Mouse (Mus musculus) ovary, adult 18-20 months (tissue): ENCODE measurements at regions not wholly inside any gene's neighbourhood (a gene's known extent, or its start where the extent isn't known, plus 50 kb on each side); places are given as distances from the start of the nearest gene placed in this dataset.
"Not testable (repeated sequence)": the region's sequence is repeated elsewhere in the genome, so short reads cannot be mapped to it uniquely, and the experiment has no call there.

Source experiments
- DNase-seq: peaks from one replicate; pipeline ENCODE4 v3.0.0; 2022; ENCODE audit warnings: low spot score, mixed read lengths

DNA sequence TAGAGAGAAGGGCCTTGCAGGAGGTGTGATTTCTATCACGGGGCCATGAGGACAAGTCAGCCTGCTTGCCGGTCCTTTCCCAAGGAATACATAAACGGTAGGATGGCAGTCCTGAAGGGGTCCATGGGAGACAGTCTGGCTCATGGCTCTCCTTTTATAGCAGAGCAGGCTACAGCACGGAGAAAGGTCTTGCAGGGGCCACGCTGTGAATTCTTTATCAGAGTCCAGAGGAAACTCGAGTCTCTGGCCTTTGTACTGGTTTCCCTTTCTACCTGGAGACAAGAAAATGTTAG, 1984.0 kb downstream of the 4930444P10Rik start:
- DNase-seq = no peak

DNA sequence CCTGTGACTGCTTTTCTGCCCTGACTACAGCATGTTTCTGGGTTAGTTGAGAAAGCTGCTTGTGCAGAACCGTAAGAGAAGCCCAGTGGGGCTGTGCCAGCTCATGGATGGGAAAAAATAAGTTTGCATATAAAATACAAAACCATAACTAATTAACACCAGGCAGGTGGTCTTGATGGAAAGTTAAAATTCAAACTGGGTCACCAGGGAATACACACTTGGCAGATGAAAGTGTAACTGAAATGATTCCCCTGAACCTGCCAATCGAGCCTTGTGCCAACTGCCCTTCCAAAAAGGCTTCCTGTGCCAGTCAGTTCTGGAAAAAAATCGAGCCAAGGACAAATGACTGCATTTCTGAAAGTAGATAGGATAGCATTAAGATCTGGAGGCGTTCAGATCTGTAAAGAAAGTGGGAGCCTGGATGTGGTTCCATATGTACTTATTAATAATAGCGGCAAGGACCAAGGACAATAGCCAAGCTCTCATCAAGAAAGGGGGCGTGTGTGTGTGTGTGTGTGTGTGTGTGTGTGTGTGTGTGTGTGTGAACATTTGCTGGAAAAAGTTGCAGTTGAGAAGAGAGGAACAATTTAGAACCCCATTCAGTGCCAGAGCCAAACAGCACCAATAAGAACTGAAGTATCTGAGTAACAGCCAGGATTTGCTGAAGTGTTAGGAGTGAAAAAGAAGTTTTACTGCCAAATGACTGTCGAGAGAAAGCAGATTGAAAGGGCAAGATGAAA, 1984.5 kb downstream of the 4930444P10Rik start:
- DNase-seq = no peak

DNA sequence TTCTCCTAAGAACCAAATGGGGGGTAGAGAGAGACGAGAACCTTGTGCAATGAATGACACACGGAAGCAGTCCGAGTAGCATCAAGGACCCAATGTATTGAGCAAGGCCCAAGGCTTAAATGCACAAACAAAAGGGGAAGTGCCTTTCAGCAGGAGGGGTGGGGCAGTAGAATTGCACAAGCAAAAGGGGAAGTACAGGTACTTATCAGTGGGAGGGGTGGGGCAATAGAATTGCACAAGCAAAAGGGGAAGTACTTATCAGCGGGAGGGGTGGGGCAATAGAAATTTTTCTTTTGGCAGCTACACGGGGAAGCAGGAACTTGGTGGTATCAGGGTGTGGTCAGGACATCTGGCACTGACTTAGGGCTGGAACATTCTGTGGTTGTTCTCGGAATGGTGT, 1987.6 kb downstream of the 4930444P10Rik start:
- DNase-seq = not testable (repeated sequence)

DNA sequence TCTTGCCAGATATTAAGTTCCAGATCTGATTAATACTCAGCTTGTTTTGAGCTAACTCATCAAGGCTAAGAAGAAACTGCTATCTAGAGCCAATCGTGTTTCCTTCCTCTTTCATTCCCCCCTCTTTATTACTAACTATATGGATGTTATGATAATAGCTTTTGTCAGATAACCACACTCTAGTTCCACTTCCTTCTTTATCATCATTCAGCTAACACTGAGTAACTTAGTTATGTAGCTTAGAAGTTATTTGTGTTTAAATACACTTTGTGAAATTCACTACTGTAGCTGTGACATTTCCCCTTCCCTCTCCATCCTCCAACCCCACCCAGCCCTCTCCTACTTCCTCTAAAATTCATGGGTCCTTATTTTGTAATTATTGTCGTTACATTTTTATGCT, 1988.6 kb downstream of the 4930444P10Rik start:
- DNase-seq = no peak

DNA sequence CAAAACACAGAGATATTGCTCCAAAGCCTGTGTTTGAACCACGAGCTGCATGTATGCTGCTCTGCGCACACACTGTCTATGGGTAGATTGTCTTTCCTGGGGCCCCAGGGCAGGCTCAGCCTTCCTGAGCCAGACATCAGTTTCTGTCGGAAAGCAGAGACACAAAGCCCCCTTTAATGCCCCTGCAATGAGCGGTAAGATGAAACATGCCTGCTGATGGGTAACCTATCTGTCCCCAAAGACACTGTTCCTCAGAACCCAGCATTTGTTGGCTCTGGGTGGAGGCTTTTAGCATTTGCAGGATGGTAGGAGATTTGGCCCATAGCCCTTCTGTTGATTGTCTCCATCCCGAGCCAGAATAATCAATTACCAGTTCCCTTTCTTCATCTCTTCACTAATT, 1994.1 kb downstream of the 4930444P10Rik start:
- no peak for DNase-seq

DNA sequence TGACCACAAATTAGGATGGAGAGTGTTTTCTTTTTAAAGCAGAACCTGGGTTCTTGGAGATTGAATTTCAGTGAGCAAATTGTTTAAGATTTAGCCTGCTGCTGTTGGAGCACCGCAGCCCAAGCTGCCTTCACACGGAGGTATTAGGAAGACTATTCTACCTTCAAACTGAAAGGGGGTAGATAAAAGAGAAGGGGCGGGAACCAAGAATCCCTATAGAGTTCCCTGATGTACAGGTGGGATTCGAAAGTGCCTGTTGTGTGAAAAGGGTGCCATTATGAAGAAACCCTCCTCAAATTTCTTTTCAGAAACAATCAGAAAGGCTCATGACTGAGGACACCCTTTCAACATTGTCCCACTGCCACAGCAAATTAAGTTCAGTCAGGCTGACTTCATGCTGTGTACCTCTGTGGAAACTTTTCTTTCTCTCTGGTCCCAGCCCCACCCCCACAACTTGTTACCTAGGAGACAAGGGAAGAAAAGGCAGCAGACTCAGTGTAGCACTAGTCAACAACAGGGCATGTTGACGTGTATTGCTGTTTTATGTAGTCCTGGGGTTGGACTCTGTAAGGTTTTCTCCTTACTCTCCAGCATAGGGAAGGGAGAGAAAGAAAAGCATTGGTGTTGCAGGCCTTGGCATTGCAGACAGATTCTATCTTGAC, 1995.4 kb downstream of the 4930444P10Rik start:
- no peak for DNase-seq

DNA sequence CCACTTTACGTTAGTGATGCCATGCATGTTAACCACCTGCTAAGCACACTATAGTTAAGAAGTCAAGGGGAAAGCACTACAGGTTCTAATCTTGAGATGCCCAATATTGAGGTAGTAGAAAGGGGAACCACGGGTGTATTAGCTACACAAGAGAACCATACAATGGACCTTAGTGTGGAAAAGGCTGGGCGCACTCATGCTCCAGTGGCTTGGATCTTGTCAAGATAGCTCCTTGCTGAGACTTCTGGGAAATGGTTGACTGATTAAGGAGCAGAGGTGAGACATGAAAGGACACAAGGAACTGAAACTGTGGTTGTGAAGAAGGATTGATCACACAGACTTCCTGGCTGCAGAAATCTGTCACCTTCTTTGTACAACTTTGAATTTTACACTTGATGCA, 2028.3 kb downstream of the 4930444P10Rik start:
- no peak for DNase-seq

DNA sequence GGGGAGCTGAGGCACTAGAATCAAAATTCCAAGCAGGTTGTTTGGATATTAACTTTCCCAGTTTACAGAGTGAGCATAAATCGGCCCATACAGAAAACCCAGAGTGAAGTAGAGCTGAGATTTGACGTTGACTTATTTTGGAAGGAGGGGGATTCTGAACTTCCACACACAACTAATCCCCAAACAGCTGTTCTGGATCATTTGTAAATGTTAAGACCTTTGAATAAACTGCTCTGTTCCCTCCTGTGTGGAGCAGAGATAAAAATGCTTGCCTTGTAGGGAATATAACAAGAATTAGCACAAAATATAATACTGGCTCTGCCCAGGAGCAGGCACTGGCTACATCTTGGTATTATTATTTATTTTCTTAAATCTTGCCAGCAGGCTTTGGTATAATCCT, 2057.0 kb downstream of the 4930444P10Rik start:
- DNase-seq = no peak

DNA sequence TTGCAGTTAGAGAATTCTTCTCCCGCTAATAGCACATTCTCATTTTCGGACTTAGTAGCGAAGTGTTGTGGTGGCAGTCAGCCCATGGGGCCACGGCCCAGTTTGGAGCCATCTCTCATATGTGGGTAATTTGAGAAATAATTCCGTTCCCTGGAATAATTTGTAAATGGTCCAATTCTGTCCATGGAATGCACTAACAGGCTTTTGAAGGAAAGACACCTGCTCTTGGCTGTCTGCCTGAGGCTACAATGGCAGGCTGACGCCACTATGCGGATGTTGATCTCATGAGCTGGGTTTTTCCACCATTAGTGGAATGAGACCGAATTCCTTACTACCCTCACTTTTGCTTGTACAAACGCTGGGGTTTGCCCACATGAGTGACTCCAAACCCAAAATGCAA, 2081.6 kb downstream of the 4930444P10Rik start:
- DNase-seq = no peak

DNA sequence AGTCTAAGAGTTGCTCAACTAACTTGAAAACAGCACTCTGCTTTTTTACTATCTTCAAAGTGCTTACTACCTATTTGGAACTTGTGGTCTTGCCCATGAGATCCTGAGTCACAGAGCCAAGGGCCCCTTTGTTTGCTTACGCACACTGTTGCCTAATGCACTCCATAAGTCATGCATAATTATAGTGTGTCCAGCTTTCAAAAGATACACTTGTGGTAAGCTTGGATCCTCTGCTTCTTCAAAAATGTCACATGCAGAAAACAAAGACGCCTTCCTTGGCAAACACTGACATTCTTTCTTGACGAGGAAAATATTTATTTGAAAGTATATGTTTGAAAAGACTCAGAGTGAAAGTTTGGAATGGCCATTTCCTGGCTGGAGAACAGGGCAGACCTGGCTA, 2082.3 kb downstream of the 4930444P10Rik start:
- DNase-seq = no peak

DNA sequence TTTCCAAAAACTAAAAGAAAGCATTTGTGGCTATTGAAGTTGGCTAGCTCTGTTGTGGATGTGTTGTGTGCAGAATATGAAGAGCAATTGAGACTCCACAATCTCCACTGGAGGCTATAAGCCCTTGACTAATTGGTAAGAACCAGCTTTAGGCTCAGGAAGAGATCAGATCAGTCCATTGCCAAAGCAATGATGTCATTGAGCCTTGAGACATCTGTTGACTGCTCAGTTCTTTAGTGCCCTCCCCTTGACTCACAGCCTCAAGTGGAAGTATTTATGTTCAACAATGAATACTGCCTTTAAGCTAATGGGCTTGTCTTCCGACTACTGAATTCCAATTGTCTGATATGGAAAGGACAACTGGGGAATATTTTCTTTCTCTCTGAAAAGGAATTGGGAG, 2090.6 kb downstream of the 4930444P10Rik start:
- DNase-seq = no peak

DNA sequence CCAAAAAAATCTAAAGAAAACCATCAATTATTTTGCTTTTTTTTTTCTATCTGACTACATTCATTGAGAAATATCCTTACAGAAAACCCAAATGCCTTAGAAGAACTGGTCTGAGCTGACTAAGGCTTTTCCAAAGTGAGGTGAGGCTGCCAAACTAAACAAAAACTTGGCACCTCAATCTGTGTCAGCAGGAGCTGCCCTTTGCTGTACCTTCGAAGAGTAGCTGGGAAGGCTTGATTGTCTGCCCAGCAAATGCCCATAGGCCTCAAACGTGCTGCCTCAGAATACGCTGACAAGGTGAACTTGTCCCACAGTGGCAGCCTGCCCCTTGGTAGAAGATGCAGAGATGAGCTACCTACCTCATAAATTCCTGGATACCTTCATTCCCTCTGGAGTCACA, 2091.7 kb downstream of the 4930444P10Rik start:
- DNase-seq = no peak

DNA sequence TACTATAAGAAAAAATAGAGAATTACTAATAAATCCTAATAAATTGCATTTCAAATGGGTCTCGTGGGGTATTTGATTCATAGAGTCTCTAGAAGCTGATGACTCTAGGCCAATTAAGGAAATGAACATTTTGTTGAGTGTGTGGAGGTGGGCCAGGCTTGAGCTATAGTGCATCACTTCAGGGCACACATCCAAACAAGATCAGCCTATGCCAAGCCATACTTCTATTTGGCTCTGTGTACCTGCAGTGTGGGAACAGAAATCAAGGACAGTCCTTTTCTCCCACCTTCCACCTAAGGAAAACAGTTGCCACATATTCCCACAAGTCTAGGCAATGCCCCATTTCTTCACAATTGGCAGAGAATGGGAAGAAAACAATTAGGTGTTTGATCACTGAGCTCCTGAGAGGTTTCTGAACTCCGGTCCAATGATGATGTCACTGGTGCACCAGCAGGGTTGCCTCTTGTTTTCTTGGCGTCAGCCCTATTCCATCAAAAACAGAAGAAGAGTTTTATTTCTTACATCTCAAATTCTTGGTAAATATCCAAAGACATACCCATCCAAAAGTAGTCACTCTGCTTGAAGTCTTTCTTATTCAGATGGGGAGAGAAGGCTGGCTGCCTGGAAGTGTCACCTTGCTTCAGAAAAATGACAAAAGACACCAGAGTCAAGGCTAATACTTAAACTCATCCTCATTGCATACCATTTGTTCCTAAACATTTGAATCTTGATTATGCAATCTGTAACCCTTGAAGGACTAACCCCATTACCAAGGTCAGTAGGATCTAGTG, 2092.3 kb downstream of the 4930444P10Rik start:
- DNase-seq = no peak

DNA sequence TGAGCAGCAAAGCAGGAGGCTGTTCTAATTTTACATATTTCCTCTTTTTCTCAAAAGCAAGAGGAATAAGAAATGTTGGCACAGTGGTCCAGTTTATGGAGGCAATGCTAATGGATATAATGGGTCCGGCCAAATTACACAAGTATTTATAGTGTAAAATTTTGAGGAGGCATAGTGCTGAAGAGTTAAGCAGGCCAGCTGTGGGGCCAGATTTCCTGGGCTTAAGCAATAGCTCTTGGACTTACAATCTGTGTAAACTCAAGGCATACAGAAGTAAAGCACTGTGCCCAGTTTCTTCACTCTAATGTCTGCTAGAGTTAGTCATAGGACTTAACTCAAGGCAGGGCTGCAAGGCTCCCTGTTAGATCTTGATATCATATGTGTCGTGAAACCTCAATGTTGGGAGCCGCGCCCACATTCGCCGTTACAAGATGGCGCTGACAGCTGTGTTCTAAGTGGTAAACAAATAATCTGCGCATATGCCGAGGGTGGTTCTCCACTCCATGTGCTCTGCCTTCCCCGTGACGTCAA, 2094.9 kb downstream of the 4930444P10Rik start:
- no peak for DNase-seq

DNA sequence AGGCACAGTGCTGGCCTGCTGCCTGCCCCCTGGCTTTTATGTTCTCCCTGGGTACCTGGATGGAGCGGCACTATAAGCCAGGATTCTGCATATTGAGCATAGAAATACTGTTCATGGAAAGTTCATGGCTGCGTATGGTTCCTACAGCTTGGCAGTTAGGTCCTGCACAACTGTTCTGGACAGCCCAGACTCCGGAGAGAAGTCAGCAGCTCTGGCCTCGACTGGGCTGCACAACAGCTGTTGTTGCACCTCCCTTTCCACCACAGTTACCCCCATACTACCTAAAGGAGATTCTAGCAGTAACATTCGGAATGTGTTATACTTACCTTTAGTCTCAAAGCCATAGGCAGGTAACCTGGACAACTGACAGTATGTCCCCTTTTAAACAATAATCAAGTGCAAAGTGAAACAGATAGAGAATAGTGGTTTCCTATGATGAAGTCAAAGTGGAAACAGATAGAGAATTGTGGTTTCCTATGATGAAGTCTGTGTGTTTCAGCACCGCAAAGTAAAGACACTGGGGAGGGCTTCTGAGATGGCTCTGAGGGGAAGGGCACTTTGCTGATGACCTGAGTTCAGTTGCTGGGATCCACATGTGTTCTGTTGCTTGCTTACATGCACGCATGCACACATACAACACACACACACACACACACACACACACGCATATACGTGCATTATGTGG, 2099.2 kb downstream of the 4930444P10Rik start:
- DNase-seq = no peak

DNA sequence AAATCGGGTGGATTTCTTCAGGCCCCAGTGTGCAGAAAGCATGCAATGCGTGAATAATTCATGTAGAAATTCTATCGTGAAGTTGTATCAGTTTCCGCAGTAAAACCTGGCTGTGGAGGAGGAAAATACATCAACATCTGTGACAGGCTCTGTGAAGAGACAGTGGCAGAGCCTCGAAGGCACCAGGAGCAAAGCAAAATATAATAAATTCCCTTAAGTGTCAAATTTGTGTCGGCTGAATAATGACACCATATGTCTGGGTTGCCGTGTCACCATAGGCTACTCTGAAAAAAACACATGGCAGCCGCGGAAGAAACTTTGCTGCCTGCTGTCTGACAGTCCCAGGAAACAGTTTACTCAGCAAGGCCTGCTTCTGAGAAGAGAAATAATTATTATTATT, 2100.1 kb downstream of the 4930444P10Rik start:
- DNase-seq = no peak

DNA sequence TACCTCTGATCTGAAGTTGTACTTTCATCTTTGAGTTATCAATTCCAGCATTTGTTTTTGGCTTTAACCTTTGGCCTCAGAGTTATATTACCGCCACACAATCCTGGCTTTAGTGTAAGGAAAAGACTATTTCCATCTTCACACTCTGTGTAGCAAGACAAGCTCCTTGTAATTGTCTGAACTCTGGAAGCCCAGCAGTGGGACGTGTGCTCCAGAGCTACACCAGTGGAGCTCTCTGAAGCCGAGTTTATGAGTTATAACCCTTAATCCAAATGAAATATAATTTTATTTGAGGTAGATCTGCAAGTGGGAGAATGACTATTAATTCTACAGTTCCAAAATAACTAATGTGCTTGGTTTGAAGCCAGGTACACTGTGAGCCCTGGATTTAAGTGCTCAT, 2103.8 kb downstream of the 4930444P10Rik start:
- DNase-seq = no peak

DNA sequence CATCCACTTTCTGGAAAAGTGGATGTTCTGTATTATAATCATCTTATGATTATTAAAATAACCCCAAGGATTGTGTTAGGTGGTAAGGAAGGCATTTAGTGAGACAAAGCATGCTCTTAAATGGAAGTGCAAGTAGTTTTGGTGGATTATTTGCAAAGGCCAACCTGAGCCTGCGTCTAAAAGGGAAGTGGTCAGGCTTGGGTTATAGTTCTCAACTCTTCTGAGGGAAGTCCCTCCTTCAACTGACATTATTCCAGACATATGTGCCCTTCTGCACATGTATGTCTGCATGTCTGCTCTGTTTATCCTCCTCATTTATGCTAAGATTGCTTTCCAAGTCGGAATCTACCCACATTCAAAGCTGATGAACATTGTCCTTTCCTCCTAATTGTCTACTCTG, 2108.3 kb downstream of the 4930444P10Rik start:
- DNase-seq = no peak

DNA sequence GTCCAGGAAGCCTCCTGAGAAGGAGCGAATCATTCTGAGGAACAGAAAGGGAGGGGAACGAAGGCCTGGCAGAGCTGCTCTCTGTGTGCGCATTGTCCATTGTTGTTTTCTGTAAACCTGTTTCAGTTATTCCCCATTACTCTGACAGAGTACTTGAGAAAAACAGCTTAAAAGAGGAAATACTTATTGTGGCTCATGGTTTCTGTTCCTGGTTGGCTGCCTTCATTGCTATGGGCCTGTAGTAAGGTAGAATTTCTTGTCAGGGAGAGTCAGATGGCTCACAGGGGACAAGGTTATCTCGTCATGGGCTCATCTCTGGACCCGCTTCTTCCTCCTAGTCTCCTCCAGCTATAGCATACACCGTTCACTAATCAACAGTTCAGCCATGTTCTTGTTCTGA, 2112.9 kb downstream of the 4930444P10Rik start:
- no peak for DNase-seq

DNA sequence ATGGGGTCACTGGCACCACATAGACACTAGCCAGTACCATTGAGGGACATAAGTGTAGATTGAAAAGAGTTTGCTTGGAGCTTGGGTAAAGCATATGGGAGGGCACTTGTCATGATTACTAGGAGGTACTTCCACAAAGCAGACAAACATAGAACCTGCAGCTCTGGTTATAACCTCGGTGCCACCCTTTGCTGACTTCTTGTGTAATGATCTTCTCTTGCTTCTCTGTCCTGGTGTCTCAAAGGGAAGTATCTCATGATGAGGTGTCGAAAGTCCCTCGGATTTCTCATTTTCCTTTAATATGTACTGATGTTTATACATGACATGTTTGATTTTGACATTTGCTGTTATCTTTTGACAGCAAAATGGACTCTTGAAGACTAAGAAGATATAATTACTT, 2114.5 kb downstream of the 4930444P10Rik start:
- DNase-seq = no peak

DNA sequence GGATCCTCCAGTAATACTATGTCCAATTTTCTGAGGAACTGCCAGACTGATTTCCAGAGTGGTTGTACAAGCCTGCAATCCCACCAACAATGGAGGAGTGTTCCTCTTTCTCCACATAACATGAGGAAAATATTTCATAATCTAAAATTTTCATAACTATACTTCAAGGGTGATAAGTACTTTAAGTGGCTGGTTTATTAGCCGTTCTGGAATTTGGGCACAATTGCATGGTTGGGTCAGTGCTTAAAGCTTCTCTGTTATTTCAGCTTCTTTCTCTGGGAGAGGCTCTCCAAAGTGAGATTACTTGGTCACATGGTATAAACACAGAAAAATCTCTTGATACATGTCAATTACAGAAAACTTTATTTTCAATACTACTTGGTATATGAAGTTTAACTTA, 2115.9 kb downstream of the 4930444P10Rik start:
- no peak for DNase-seq

DNA sequence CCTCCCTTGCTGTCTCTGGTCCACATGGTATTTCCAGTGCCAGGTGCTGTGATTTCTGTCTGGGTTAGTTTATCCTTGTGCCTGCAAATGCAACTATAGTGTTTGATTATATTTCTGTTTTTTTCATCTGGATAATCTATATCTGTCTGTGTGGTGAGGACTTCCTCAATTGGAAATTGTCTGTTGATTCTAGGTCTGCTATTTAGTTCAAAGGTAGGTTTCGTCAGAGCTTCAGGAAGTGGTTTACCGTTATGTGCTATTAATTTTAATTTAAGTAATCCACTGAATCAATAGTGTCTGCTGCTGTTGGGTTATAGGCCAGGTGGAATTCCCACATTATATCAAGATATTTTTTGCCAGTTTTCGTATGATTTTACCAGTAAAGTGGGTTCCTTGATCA, 2143.9 kb downstream of the 4930444P10Rik start:
- no peak for DNase-seq
